Mouse (Mus musculus) lung, postnatal 0 days (tissue): ENCODE results near the gene Atp6v1g2. TPM values are rescaled to one million over a fixed set of nuclear protein-coding genes. Genes with fewer than 3 reads are reported as not detected.
A peak's percentile ranks its signal among the peaks of the same experiment; 100 is the strongest.

Experiments used
- ATAC-seq: fragments of 200-750 bp; cut with Nextera tagmentation; 2 replicates; pipeline ENCODE4 v1.8.0; 2017; ENCODE audit warnings: moderate library complexity
- DNase-seq: peaks from one replicate; pipeline ENCODE4 v3.0.0-alpha.2; 2016; ENCODE audit warnings: low spot score
- H3K27ac ChIP-seq: fragments of 300-500 bp; sonication (generic); 2 replicates; pipeline ENCODE4 v1.5.1; 2014; ENCODE audit warnings: antibody characterized with exemption, mild to moderate bottlenecking, low read length, mixed read lengths
- H3K27me3 ChIP-seq: fragments of 300-500 bp; sonication (generic); replicated peaks from 2 replicates; pipeline ENCODE4 v1.6.1; 2014; ENCODE audit warnings: low read length, mixed read lengths; ENCODE audit not compliant: insufficient read depth
- H3K36me3 ChIP-seq: fragments of 300-500 bp; sonication (generic); 2 replicates; pipeline ENCODE4 v1.6.1; 2014; ENCODE audit warnings: low read length, mixed read lengths; ENCODE audit not compliant: insufficient read depth
- H3K4me1 ChIP-seq: fragments of 300-500 bp; sonication (generic); 2 replicates; pipeline ENCODE4 v1.6.1; 2014; ENCODE audit warnings: antibody characterized with exemption, low read depth, low read length, mixed read lengths; ENCODE audit not compliant: insufficient read depth
- H3K4me2 ChIP-seq: fragments of 300-500 bp; sonication (generic); replicated peaks from 2 replicates; pipeline ENCODE4 v1.6.1; 2014; ENCODE audit warnings: low read depth, mild to moderate bottlenecking, low read length, moderate library complexity, mixed read lengths
- H3K4me3 ChIP-seq: fragments of 300-500 bp; sonication (generic); 2 replicates; pipeline ENCODE4 v1.5.1; 2014; ENCODE audit warnings: low read depth, low read length
- H3K9ac ChIP-seq: fragments of 300-500 bp; sonication (generic); replicated peaks from 2 replicates; pipeline ENCODE4 v1.6.1; 2014; ENCODE audit warnings: low read depth, mild to moderate bottlenecking
- H3K9me3 ChIP-seq: fragments of 300-500 bp; sonication (generic); 2 replicates; pipeline ENCODE4 v1.6.1; 2016; ENCODE audit warnings: low read length, mixed read lengths
- CTCF ChIP-seq: IDR thresholded peaks from 2 replicates; pipeline ENCODE4 v1.5.1; 2016; ENCODE audit warnings: antibody characterized with exemption, mild to moderate bottlenecking
- EP300 ChIP-seq: IDR thresholded peaks from 2 replicates; pipeline ENCODE4 v1.6.1; 2016; ENCODE audit warnings: antibody characterized with exemption, mild to moderate bottlenecking, control low read depth
- WGBS: fragments of 180-500 bp; shearing (Covaris S2); extraction: QIAGEN DNeasy Blood & Tissue Kit; methylation state at CpG from one replicate; pipeline ENCODE4 v1.1.7; 2014; 5-methylcytosine and 5-hydroxymethylcytosine counted together
- polyA plus RNA-seq: library from polyadenylated mRNA; unstranded; fragments of >200 nt; fragmentation: Nextera tagmentation; extraction: Ambion mirVana; gene quantifications from 2 replicates; pipeline ENCODE4 v1.2.1, GENCODE M21; 2015

The Atp6v1g2 gene
- polyA plus RNA-seq, 1 experiment from 2014 or later: 4.7 TPM

DNA sequence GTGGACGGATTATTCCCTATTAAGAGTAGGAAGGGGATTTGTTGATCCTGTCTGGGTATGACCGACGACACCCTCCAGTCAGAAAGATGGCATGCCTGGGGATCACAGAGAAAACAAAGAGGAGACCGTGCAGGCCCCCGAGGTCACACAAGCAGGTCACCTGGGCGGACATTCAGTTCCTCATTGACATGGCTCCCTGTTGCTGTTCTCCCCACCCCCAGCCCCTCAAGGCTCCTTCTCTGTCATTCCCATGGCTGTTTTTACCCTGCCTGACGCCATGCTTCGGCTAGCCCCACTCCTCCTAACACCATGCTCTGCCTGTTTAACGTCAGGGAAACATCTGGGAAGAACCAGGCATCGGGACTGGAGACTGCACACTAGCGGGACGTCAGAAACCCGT is 28.2 kb downstream of the Atp6v1g2 start:
- Histone ChIP-seq H3K36me3 (no peaks in the 10 kb centered on the region), H3K4me3 (no peak overlapping the region), H3K4me2 (no peak overlapping the region), H3K27me3 (no peaks in the 10 kb centered on the region), H3K27ac (no peak overlapping the region), H3K9ac (no peak overlapping the region), H3K4me1 (no peaks in the 10 kb centered on the region; the same call in 1 of the 2 replicates), H3K9me3 (no peaks in the 10 kb centered on the region)
- 72% methylated on average over 13 of the region's 13 CpGs for WGBS
- TF ChIP-seq EP300 (no peak), CTCF (no peak)
- ATAC-seq: no peak
- no peak for DNase-seq

DNA sequence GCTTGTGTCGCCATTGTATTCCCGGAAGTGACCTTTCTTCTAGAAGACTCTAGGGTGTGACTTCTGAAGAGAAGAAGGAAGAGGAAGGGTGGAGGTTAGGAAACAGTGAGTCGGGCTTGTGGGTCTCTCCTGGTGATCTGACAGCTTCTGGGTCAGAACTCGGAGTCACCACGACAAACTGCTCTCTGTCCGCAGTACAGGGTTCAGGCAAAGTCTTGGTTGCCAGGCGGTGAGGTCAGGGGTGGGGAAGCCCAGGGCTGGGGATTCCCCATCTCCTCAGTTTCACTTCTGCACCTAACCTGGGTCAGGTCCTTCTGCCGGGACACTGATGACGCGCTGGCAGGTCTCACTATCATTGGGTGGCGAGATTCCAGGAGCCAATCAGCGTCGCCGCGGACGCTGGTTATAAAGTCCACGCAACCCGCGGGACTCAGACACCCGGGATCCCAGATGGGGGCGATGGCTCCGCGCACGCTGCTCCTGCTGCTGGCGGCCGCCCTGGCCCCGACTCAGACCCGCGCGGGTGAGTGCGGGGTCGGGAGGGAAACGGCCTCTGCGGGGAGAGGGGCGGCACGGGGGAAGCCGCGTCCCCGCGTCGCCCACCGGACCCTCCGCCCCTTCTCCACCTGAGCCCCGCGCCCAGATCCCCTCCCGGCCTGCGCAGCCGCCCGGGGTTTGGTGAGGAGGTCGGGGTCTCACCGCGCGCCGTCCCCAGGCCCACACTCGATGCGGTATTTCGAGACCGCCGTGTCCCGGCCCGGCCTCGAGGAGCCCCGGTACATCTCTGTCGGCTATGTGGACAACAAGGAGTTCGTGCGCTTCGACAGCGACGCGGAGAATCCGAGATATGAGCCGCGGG is 29.4 kb downstream of the Atp6v1g2 start, which contains the start of gene H2-D1:
H2-D1 (plus strand) TSS at position 67 of the 859 bp plus-strand sequence.
- no peaks in the 10 kb centered on the region for H3K36me3 ChIP-seq
- peak; percentile 96 for DNase-seq
- WGBS: 1% methylated on average over 61 of the region's 73 CpGs
- peak; percentile 92 for ATAC-seq
- no peaks in the 10 kb centered on the region for H3K27me3 ChIP-seq
- no peaks in the 10 kb centered on the region for H3K9me3 ChIP-seq
- TF ChIP-seq EP300: peak; percentile 55
- TF ChIP-seq CTCF: no peak
- H3K4me3 ChIP-seq: peak within 1 kb of the TSS; percentile 77
- H3K9ac ChIP-seq: peak within 1 kb of the TSS; percentile 68
- H3K4me1 ChIP-seq: no peaks in the 10 kb centered on the region; the same call in 1 of the 2 replicates
- H3K4me2 ChIP-seq: peak within 1 kb of the TSS; percentile 98
- peak within 1 kb of the TSS; percentile 51 for H3K27ac ChIP-seq

DNA sequence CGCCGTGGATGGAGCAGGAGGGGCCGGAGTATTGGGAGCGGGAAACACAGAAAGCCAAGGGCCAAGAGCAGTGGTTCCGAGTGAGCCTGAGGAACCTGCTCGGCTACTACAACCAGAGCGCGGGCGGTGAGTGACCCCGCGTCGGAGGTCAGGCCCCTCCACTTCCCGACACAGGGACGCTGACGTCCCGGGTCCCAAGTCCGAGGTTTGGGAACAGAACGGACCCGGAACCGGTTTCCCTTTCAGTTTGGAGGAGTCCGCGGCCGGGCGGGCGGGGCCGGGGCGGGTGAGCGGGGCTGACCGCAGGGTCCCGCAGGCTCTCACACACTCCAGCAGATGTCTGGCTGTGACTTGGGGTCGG is 30.0 kb downstream of the Atp6v1g2 start:
- no peaks in the 10 kb centered on the region for H3K36me3 ChIP-seq
- H3K27me3 ChIP-seq: no peaks in the 10 kb centered on the region
- H3K9me3 ChIP-seq: no peaks in the 10 kb centered on the region
- peak overlapping the region; percentile 68 for H3K9ac ChIP-seq
- DNase-seq: peak; percentile 44
- H3K27ac ChIP-seq: 0 out of 2 replicates have a peak overlapping the region, but pooled peaks have one; percentile 38
- peak; percentile 18 for ATAC-seq
- 3% methylated on average over 15 of the region's 31 CpGs for WGBS
- H3K4me1 ChIP-seq: no peaks in the 10 kb centered on the region; the same call in 1 of the 2 replicates
- H3K4me3 ChIP-seq: peak overlapping the region; percentile 77
- H3K4me2 ChIP-seq: peak overlapping the region; percentile 98
- TF ChIP-seq CTCF (no peak), EP300 (no peak)

DNA sequence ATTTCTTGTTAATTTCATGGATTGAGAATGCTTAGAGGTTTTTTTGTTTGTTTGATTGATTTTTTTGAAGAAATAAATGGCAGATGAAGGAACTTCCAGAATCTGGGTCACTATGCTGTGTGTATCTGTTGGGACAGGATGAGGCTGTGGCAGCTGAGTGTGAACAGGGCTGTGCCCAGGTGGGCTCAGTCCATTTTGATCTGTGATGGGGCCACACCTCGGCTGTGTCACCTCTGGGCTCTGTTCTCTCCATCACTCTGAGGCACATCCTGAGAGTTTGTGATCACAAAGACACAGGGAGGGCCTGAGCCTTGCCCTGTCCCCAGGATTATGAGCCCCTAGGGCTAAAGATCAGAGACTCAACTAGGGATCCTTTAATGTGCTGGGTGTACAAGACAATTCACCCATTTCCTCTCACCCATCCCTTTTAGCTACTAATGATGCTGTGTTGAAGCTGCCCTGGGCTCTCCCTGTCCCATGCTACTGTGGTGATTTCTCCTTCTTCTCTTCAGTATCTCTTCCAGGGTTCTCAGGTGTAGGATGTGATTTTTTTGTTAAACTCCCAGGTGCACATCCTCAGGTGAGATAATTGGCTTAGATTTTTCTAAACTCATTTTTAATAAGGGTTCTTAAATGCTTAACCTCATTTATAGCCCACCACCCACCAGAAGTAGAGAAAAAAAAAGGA is 34.1 kb downstream of the Atp6v1g2 start:
- no peaks in the 10 kb centered on the region for H3K27me3 ChIP-seq
- no peaks in the 10 kb centered on the region for H3K36me3 ChIP-seq
- ATAC-seq: no peak
- H3K9ac ChIP-seq: no peak overlapping the region
- H3K4me2 ChIP-seq: no peak overlapping the region
- no peak overlapping the region for H3K4me3 ChIP-seq
- no peak for TF ChIP-seq CTCF
- no peak for TF ChIP-seq EP300
- no peak for DNase-seq
- no peaks in the 10 kb centered on the region for H3K9me3 ChIP-seq
- no peak overlapping the region for H3K27ac ChIP-seq
- no peaks in the 10 kb centered on the region for H3K4me1 ChIP-seq
- WGBS: 53% methylated on average over 1 of the region's 1 CpGs

DNA sequence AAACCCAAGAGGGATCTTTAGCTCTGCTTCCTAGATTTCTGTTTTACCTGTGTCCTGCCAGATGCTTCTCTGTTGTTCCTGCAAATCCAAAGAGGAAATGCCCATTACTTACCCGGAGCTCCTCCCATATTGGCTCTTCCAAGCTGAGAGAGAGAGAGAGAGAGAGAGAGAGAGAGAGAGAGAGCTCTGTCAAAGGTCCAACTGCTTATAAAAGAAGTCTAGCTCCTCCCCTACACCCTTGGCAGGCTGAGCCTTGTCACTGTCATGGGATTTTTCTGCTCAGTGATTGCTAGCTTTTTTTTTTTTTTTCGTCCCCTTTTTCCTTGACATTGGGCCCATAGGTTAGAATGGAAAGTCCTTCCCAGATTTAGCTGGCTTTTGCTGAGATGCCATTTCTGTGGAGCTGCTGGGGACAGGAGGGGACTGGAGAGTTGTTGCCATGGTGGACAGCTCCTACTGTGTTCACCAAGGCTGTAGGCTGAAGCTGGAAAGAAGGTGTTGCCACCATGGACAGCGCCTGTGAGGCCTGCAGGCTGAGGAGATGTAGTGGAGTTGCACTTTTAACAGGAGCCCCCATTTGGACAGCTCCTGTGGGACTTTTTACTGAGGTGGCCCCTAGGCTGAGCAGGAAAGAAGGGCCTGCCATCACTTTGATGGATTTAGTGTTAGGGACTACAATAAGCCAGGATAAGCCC is 36.3 kb downstream of the Atp6v1g2 start:
- no peak overlapping the region for H3K27ac ChIP-seq
- TF ChIP-seq EP300 (no peak), CTCF (no peak)
- no peaks in the 10 kb centered on the region for H3K36me3 ChIP-seq
- WGBS: 26% methylated on average over 3 of the region's 3 CpGs
- H3K4me3 ChIP-seq: no peak overlapping the region
- no peaks in the 10 kb centered on the region for H3K27me3 ChIP-seq
- DNase-seq (peak; percentile 55), ATAC-seq (peak; percentile 57)
- no peaks in the 10 kb centered on the region for H3K9me3 ChIP-seq
- no peak overlapping the region for H3K4me2 ChIP-seq
- H3K4me1 ChIP-seq: no peaks in the 10 kb centered on the region
- no peak overlapping the region for H3K9ac ChIP-seq

DNA sequence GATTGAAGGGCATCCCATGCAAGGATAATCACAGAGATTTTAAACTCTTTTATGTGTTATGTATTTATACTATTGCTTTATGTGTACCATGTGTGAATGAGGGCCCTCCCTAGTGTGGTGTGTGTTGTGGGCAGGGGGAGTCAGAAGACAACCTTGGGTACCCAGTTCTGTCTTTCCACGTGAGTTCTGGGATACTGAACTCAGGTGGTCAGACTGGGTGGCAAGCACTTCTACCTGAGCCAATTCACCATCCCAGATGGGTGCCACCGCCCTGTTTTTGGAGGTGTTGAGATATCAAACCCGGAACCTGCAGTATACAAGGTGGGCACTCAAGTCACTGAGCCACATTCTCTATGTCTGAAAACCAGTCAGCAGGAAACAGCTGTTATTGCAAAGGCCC is 38.8 kb downstream of the Atp6v1g2 start:
- ATAC-seq (no peak), DNase-seq (no peak)
- no peak for TF ChIP-seq EP300
- TF ChIP-seq CTCF: no peak
- H3K4me2 ChIP-seq: no peak overlapping the region
- no peaks in the 10 kb centered on the region; the same call in 1 of the 2 replicates for H3K27me3 ChIP-seq
- H3K9me3 ChIP-seq: no peaks in the 10 kb centered on the region
- no peaks in the 10 kb centered on the region for H3K4me1 ChIP-seq
- H3K27ac ChIP-seq: no peak overlapping the region
- H3K4me3 ChIP-seq: no peak overlapping the region
- 57% methylated on average over 3 of the region's 3 CpGs for WGBS
- H3K36me3 ChIP-seq: no peaks in the 10 kb centered on the region
- no peak overlapping the region for H3K9ac ChIP-seq
